Mouse (Mus musculus): ENCODE results near the gene Slc16a1. TPM values are rescaled to one million over a fixed set of nuclear protein-coding genes. Genes with fewer than 3 reads are reported as not detected.
"Not testable (repeated sequence)": the region's sequence is repeated elsewhere in the genome, so short reads cannot be mapped to it uniquely, and the experiment has no call there.

Slc16a1 gene
- polyA plus RNA-seq, 1 experiment = 54.9 TPM

- H3K4me1 ChIP-seq (replicated peaks; ENCODE audit: control insufficient read depth, insufficient read depth, low read length) = no peaks in the 10 kb centered on the region
- no peak overlapping the region for H3K4me3 ChIP-seq (ENCODE audit: control insufficient read depth, insufficient read depth, low read length)
- no peaks in the 10 kb centered on the region for H3K27me3 ChIP-seq (ENCODE audit: control insufficient read depth, insufficient read depth, low read length)
- WGBS = 89% methylated on average over 4 of the region's 4 CpGs
- no peak overlapping the region for H3K27ac ChIP-seq (ENCODE audit: control insufficient read depth, insufficient read depth, low read length)
- no peak for DNase-seq
- no peak for TF ChIP-seq CTCF (IDR thresholded peaks at IDR 0.05; ENCODE audit: borderline replicate concordance, control insufficient read depth, extremely low read depth, insufficient read depth, low read length, poor library complexity)
- TF ChIP-seq POLR2A (IDR thresholded peaks at IDR 0.05; ENCODE audit: control insufficient read depth, extremely low read depth, insufficient read depth, low read length, poor library complexity) = no peak
- H3K36me3 ChIP-seq (ENCODE audit: control insufficient read depth, insufficient read depth, low read length) = peaks cover 11% of the 10 kb centered on the region
Measured at GRCm38 (mm10) chr3:104662007-104662406, 23.5 kb downstream of the Slc16a1 start.

GRCm38 (mm10) chr3:104662926-104663325, 24.5 kb downstream of the Slc16a1 start:
- Histone ChIP-seq H3K36me3 (ENCODE audit: control insufficient read depth, insufficient read depth, low read length) (peaks cover 4% of the 10 kb centered on the region), H3K4me3 (ENCODE audit: control insufficient read depth, insufficient read depth, low read length) (no peak overlapping the region), H3K27ac (ENCODE audit: control insufficient read depth, insufficient read depth, low read length) (no peak overlapping the region), H3K27me3 (ENCODE audit: control insufficient read depth, insufficient read depth, low read length) (no peaks in the 10 kb centered on the region), H3K4me1 (replicated peaks; ENCODE audit: control insufficient read depth, insufficient read depth, low read length) (no peaks in the 10 kb centered on the region)
- TF ChIP-seq POLR2A (IDR thresholded peaks at IDR 0.05; ENCODE audit: control insufficient read depth, extremely low read depth, insufficient read depth, low read length, poor library complexity) (no peak), CTCF (IDR thresholded peaks at IDR 0.05; ENCODE audit: borderline replicate concordance, control insufficient read depth, extremely low read depth, insufficient read depth, low read length, poor library complexity) (no peak)
- WGBS = 93% methylated on average over 11 of the region's 11 CpGs
- DNase-seq = no peak

GRCm38 (mm10) chr3:104666950-104667349, 28.5 kb downstream of the Slc16a1 start:
- H3K27me3 ChIP-seq (ENCODE audit: control insufficient read depth, insufficient read depth, low read length) = no peaks in the 10 kb centered on the region
- no peak for TF ChIP-seq CTCF (IDR thresholded peaks at IDR 0.05; ENCODE audit: borderline replicate concordance, control insufficient read depth, extremely low read depth, insufficient read depth, low read length, poor library complexity)
- TF ChIP-seq POLR2A (IDR thresholded peaks at IDR 0.05; ENCODE audit: control insufficient read depth, extremely low read depth, insufficient read depth, low read length, poor library complexity) = no peak
- H3K36me3 ChIP-seq (ENCODE audit: control insufficient read depth, insufficient read depth, low read length) = no peaks in the 10 kb centered on the region
- 88% methylated on average over 4 of the region's 4 CpGs for WGBS
- H3K4me3 ChIP-seq (ENCODE audit: control insufficient read depth, insufficient read depth, low read length) = no peak overlapping the region
- peaks cover 24% of the 10 kb centered on the region for H3K4me1 ChIP-seq (replicated peaks; ENCODE audit: control insufficient read depth, insufficient read depth, low read length)
- no peak overlapping the region for H3K27ac ChIP-seq (ENCODE audit: control insufficient read depth, insufficient read depth, low read length)
- DNase-seq = no peak

DNA sequence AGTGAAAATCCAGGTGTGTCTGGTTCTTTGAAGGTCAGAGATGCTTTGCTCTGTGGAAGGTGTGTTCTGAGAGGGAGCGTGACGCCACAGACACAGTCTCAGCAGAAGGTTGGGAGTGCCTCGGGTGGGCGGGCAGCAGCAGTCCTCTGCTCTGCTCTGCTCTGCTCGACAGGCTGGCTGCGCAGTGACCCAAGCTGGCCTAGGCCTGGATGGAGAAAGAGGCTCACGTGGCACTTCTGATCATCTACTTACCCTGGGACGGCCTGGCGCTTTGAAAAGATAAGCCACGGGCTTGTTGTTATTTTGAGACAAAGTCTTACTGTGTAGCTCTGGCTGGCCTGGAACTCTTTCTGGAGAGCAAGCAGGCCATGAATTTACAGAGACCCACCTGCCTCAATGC, 29.0 kb downstream of the Slc16a1 start:
- no peak for DNase-seq
- 91% methylated on average over 10 of the region's 10 CpGs for WGBS
- Histone ChIP-seq H3K27ac (ENCODE audit: control insufficient read depth, insufficient read depth, low read length) (no peak overlapping the region), H3K27me3 (ENCODE audit: control insufficient read depth, insufficient read depth, low read length) (no peaks in the 10 kb centered on the region), H3K4me3 (ENCODE audit: control insufficient read depth, insufficient read depth, low read length) (no peak overlapping the region), H3K4me1 (replicated peaks; ENCODE audit: control insufficient read depth, insufficient read depth, low read length) (peaks cover 26% of the 10 kb centered on the region), H3K36me3 (ENCODE audit: control insufficient read depth, insufficient read depth, low read length) (no peaks in the 10 kb centered on the region)
- TF ChIP-seq POLR2A (IDR thresholded peaks at IDR 0.05; ENCODE audit: control insufficient read depth, extremely low read depth, insufficient read depth, low read length, poor library complexity) (no peak), CTCF (IDR thresholded peaks at IDR 0.05; ENCODE audit: borderline replicate concordance, control insufficient read depth, extremely low read depth, insufficient read depth, low read length, poor library complexity) (no peak)

GRCm38 (mm10) chr3:104668989-104669388, 30.5 kb downstream of the Slc16a1 start:
- Histone ChIP-seq H3K27me3 (ENCODE audit: control insufficient read depth, insufficient read depth, low read length) (no peaks in the 10 kb centered on the region), H3K4me1 (replicated peaks; ENCODE audit: control insufficient read depth, insufficient read depth, low read length) (peaks cover 26% of the 10 kb centered on the region), H3K36me3 (ENCODE audit: control insufficient read depth, insufficient read depth, low read length) (no peaks in the 10 kb centered on the region), H3K4me3 (ENCODE audit: control insufficient read depth, insufficient read depth, low read length) (no peak overlapping the region), H3K27ac (ENCODE audit: control insufficient read depth, insufficient read depth, low read length) (no peak overlapping the region)
- WGBS = 93% methylated on average over 5 of the region's 5 CpGs
- TF ChIP-seq POLR2A (IDR thresholded peaks at IDR 0.05; ENCODE audit: control insufficient read depth, extremely low read depth, insufficient read depth, low read length, poor library complexity) (no peak), CTCF (IDR thresholded peaks at IDR 0.05; ENCODE audit: borderline replicate concordance, control insufficient read depth, extremely low read depth, insufficient read depth, low read length, poor library complexity) (no peak)
- no peak for DNase-seq

- Histone ChIP-seq H3K27me3 (ENCODE audit: control insufficient read depth, insufficient read depth, low read length) (no peaks in the 10 kb centered on the region), H3K27ac (ENCODE audit: control insufficient read depth, insufficient read depth, low read length) (peak overlapping the region; percentile 53; the same call in 1 of the 2 replicates), H3K4me1 (replicated peaks; ENCODE audit: control insufficient read depth, insufficient read depth, low read length) (peaks cover 32% of the 10 kb centered on the region), H3K36me3 (ENCODE audit: control insufficient read depth, insufficient read depth, low read length) (no peaks in the 10 kb centered on the region), H3K4me3 (ENCODE audit: control insufficient read depth, insufficient read depth, low read length) (no peak overlapping the region)
- no peak for TF ChIP-seq POLR2A (IDR thresholded peaks at IDR 0.05; ENCODE audit: control insufficient read depth, extremely low read depth, insufficient read depth, low read length, poor library complexity)
- DNase-seq = no peak
- WGBS = 86% methylated on average over 1 of the region's 1 CpGs
Measured at GRCm38 (mm10) chr3:104669856-104670182, 31.4 kb downstream of the Slc16a1 start.

DNA sequence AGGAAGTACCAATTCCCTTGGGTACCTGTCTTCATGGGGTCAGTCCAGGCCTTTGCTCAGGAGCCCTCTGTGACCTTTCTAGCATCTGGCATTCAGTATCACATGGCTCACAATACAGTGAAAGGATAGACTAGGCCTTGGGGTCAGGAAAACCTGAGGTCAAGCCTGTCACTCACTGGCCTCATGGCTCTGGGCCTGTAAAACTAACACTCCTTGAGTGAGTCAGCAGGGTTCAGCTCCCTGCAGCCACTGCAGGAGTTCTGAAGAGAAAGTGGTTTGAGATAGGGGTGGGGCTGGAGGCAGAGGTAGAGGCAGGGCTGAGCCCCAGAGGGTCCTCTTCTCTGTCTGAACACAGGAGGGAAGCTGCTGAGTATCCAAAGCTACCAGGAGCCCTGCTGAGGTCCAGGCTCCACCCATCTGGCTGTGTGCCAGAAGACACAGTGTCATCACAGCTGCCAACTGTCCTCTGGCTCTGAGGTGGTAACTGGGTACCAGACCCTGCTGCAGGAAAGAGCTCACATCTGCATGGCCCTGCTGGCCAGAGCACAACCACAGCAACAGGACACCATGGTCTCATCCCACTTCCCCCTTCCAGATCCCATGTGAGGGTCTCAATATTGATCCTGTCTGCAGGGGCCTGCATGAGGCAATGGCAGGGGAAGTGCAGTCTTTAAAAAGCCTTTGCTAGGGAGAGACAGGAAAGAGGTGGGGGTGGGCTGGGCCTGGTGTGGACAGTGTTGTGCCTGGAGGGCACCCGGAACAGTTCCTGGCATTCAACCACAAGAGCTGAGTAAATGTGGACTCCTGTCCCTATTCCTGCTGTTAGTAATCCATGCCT, 31.9 kb downstream of the Slc16a1 start:
- not testable (repeated sequence) for H3K4me3 ChIP-seq (ENCODE audit: control insufficient read depth, insufficient read depth, low read length); H3K27me3 ChIP-seq (ENCODE audit: control insufficient read depth, insufficient read depth, low read length); H3K36me3 ChIP-seq (ENCODE audit: control insufficient read depth, insufficient read depth, low read length)
- peak overlapping the region; percentile 63; the same call in 1 of the 2 replicates for H3K27ac ChIP-seq (ENCODE audit: control insufficient read depth, insufficient read depth, low read length)
- peaks cover 38% of the 10 kb centered on the region for H3K4me1 ChIP-seq (replicated peaks; ENCODE audit: control insufficient read depth, insufficient read depth, low read length)
- WGBS = 18% methylated on average over 1 of the region's 1 CpGs
- DNase-seq = peak; percentile 19

All from thymus, adult 2 months (tissue).